Mouse (Mus musculus) testis, postnatal 10 days (tissue): Measurements from ENCODE around the gene H2-K1.
"Not testable (repeated sequence)": the region's sequence is repeated elsewhere in the genome, so short reads cannot be mapped to it uniquely, and the experiment has no call there.

ENCODE experiments used
- DNase-seq: peaks from one replicate; pipeline ENCODE4 v3.0.0; 2021; ENCODE audit warnings: low spot score

The H2-K1 gene

DNA sequence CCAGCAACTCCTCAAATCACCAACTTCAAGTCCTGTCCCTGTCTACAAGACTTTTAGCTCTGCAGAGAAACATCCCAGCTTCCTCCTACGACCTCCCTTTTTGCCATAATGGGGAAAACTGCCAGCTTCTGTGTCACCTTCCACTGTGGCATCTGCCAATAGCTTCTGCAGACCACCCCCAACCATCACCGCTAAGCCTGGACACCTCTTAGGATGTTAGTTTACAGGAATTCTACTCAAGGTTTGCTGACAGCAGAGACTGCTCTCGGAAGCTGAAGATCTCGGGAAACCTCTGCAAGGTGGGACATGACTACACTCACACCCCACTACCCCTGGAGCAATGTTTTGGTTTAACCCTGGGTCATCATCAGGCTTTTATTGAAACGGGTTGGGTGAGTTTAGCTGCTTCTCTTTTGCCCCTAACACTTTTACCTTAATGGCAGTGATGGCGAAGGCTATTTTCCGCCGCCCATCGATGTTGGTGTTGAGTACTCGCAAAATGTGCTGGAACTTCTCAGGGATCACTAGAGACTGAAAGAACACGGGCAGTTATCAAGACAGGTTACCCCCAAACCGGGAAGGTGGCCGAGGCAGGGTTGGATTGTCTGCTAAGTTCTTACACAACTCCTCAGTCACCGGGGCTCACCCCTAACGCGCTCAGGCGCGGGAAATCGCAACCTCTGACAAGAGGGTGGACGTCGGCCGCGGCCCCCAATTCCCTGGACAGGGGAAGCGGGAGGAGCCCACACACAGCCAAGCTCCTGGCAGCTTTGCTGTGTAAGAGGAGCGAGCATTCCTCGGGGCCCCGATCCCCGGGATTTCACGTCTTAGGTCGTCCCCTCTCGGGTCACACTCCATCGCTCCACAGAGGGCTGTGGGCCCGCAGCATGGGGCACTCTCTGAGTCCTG is 45.2 kb downstream of the H2-K1 start:
- DNase-seq: peak; percentile 71

DNA sequence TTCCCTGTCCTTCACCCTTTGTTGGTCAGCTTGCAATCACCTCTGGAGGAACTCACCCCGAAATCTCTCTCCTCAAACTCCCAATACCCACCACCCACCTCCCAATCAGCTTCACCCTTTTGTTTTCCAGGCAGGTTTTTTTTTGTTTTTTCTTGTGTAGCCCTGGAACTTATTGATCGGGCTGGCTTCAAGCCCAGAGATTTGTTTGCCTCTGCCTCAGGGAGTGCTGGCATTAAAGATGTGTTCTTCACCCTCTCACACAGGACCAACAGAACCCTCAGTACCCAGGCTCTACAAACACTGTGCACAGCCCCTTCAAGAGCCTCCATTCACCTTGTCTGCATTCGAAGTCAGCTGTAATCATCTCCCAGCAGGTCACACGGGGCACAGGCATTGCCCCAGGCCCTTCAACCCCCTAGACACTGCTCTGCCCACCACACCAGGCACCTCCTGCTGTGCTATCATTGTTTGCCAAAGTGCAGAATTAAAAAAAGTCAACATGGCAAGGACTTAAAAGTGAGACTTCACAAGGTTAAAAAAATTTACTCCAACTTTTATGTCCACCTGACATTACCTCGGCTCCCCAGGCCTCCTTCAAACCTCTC is 46.1 kb downstream of the H2-K1 start:
- DNase-seq: no peak

DNA sequence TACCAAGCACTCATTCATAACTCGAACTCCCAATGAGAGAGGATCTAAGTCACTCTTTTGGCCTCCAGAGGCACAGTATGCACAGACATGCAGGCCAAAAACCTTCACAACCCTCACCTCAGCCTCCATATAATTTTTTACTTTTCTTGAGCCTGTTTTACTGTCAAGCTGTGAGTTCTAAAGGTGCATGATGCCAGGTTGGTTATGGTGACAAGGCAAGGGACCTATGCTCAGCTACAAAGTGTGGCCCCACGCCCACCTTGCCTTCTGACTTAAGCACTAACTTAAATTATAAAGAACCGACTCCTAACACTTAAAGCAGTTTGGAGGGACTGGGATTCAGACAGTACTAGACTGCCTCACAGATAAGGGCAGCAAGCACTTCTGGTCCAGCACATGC is 46.8 kb downstream of the H2-K1 start:
- DNase-seq: no peak

DNA sequence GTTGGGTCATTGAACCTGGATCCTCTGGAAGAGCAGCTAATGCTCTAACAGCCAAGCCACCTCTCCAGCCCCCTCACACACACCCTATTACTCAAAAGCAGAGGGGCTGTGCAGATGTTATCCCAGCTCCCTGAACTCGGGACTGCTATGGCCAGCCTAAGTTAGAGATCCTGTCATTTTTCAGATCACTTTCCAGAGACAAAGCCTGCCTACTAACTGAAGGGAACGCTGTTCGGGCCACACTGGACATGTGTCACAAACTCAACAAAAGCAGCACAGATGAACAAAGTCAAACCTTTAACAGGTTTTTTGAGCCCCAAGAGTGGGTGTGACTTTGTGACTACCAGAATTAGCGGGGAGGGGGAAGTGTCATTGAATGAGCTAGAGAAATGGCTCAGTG is 47.3 kb downstream of the H2-K1 start:
- no peak for DNase-seq

DNA sequence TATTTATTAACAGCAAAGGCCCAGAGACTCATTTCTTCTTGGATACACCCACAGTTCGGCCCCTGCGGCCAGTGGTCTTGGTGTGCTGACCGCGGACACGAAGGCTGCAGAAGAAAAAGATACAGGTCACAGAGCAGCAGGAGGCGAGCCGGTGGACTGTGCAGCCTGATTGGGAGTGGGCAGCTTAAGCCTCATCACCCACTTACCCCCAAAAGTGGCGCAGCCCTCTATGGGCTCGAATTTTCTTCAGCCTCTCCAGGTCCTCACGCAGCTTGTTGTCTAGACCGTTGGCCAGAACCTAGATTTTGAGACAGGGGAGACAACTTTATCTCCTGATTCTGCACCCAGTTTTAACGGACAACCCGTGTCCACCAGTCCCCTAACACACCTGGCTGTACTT is 48.1 kb downstream of the H2-K1 start:
- not testable (repeated sequence) for DNase-seq

DNA sequence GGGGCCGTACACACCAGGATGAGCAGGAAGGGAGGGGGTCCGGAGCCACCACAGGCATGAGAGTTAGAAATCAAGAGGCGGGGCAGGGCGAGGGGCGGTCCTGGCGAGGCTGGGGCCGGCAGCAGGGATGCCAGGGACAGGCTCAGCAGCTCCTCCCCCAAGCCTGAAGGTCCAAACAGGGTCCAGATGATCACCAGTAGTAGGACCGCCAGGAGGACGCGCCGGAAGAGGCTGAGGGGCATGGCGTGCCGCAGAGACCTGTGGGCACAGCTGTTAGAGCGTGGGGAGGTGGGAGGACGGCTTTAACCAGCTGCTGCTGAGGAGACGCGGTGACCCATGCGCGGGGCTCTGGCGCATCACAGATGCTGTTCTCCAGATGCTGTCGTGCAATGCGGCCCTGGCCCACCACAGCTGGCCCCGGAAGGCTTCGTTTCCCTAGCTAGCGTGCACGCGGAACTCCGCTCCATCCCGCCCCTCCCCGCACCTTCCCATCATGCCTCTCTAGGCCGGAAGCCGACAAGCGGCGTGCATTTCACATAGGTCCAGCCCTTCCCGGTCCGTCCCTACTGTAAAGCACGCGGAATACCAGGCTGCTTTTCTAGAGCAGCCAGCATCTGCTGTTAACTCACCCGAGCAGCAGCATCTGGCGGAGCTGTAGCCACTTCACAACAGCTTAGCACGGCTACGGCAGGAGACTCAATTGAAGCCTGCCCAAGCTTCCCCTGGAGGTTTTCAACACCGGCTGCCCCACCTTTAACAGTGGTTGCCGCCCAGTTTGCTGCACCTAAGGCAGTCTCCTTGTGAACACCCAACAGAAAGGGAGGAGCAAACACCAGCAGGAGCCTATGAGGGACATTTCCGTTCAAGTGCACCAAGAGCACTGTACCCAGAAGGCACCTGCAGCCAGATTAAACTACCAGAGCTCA is 48.9 kb downstream of the H2-K1 start, which contains the start of gene B3galt4:
Gene B3galt4, minus strand, starts transcription at position 468 of the 926 bp plus-strand sequence.
- DNase-seq: peak; percentile 90

DNA sequence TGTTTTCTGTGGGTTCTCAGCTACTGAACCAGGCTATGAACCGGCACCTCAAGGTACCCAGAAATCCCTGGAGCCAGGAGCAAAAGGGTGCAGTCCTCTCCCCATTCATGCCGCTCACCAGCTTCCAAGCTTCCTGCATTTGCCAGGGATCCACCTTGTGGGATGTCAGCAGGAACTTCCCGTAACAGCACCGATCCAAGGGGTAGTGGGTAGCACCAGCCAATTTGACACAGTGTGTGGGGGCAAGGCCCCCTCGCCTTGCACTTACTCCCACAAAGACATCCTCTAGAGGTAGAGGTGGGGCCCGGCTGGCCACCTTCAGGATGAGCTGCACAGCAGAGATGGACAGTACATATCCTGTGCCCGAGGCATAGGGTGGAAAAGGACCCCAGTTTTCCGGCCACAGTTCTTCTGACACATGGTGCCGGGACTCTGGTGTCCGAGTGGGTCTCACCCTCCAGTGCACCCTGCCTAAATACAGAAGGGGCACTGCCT is 50.0 kb downstream of the H2-K1 start:
- no peak for DNase-seq

DNA sequence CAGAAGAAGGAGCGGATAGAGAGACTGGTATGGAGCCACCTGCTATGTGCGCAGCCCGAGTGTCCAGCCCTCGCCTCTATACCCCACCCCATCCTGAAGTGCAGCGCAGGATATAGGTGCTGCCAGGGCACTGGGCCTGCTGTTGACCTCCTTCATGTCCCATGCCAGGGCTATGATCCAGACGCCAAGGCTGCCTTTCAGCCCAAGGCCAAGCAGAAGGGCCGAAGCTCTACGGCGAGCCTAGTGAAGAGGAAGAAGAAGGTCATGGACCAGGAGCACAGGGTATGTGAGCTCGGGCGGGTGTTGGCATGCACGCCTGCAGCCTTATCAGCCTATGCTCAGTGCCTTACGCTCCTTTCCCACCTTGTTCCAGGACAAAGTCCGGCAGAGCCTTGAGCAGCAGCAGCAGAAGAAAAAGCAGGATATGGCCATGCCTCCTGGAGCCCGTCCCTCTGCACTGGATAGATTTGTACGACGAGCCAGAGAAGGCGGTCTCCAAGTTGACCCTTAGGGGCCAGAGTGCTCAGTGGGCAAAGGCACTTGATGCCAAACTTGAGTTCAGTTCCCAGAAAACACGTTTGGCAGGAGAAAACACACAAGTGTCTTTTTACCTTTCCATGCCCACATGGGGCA is 51.1 kb downstream of the H2-K1 start:
- DNase-seq: no peak

DNA sequence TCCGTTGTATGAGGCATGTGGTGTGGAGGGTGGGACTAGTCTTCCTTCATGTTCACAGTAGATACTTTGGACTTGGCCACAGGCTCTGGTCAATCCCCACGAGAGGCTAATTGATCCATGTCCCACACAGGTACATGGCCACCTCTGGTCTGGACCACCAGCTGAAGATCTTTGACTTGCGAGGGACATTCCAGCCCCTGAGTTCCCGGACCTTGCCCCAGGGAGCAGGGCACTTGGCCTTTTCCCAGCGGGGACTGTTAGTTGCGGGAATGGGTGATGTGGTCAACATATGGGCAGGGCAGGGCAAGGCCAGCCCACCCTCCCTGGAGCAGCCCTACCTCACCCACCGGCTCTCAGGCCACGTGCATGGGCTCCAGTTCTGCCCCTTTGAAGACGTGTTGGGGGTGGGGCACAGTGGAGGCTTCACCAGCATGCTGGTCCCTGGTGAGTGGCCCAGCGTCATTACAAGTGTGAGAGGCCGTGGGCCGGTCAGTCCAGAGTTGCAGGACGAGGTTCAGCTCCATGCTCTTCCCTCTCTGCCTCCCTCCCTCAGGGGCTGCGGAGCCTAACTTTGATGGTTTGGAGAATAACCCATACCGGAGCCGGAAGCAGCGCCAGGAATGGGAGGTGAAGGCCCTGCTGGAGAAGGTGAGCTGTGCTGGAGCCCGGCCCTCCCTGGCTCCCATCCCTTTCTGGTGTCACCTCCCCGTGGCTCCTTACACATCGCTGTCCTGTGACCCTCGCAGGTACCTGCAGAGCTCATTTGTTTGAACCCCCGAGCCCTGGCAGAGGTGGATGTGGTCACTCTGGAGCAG is 51.9 kb downstream of the H2-K1 start:
- DNase-seq: no peak

DNA sequence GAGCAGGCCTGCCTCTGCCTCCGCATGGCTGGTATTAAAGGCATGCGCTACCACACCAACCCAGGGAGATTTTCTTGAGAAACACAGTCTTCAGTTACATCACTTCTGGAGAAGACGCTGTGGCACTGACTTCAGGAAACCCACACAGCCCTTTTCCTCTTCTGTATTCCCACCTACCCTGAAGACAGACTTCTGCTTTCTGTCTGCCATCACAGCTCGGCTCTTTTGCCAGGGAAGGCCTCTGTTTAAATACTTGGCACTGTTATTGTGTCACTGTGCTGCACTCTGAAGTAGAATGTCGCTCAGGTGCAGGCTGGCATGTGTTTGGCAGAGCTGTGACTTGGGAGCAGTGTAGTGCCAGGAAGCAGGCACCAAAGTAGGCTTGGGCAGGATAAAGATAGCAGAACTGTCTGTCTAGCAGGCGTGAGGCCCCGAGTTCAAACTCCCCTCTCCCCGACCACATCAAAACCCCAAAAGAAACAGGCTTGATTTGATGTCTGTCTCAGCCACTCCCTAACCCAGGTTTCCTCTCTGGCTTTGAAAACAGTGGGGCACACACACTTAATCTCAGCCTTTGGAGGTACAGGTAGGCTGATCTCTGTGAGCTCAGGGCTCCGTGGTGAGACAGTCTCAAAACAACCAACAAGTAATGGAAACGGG is 52.6 kb downstream of the H2-K1 start:
- no peak for DNase-seq
